Mouse (Mus musculus): ENCODE data around the gene Nectin2. TPM values are rescaled to one million over a fixed set of nuclear protein-coding genes. Genes with fewer than 3 reads are reported as not detected.

Nectin2 gene
- polyA plus RNA-seq, 1 experiment = 12.7 TPM

DNA sequence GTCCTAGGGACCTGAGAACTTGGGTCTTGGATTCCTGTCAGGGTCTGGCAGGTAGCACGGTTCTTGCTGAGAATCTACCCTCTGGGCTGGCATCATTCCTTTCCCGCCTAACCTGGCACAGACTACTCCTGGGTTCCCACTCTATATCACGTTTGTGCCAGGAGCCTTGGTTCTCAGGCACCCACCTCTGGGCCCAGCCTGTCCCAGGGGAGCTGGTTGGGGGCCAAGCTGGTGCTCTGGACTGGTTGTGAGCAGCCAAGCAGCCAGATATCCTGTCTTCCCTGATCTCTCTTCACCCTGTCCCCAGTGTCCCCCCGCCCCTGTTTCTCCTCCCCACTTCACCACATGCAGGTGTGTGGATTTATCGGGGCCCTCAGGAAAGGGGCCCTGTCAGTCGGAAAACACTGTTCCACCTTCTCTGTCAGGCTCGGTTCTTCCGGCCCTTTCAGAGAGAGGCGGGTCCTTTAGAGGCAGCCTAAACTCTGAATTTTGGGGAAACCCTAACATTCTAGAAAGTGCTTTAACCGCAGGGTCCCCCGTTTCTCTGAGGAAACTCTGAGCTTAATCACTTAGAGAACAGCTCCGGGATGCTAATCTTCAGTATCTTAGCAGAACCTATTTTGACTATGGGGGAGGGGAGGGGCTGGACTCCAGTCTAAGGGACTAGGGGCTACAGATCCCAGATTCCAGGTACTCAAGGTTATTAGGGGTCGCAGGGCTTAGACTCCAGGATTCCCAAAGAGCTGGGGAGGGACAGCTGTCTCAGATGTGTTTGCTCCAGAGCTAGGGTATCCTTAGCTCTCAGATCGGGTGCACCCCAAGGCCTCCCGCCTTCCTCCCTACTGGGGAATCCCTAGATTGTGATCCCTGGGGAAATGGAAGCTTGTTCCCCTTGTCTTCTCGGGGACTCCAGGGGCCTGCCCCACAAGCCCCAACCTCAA lies 19.4 kb upstream of the Nectin2 start:
- no peak for TF ChIP-seq CTCF (IDR thresholded peaks at IDR 0.05; ENCODE audit: low read depth, low read length)
- no peak for TF ChIP-seq POLR2A (IDR thresholded peaks at IDR 0.05; ENCODE audit: borderline replicate concordance, low read depth, low read length)
- peak overlapping the region; percentile 35 for H3K4me3 ChIP-seq (ENCODE audit: insufficient read depth, low read length)
- peaks cover 7% of the 10 kb centered on the region; the same call in 1 of the 2 replicates for H3K4me1 ChIP-seq (ENCODE audit: control insufficient read depth, insufficient read depth, low read length)
- H3K27ac ChIP-seq (ENCODE audit: insufficient read depth, low read depth, low read length) = no peak overlapping the region

DNA sequence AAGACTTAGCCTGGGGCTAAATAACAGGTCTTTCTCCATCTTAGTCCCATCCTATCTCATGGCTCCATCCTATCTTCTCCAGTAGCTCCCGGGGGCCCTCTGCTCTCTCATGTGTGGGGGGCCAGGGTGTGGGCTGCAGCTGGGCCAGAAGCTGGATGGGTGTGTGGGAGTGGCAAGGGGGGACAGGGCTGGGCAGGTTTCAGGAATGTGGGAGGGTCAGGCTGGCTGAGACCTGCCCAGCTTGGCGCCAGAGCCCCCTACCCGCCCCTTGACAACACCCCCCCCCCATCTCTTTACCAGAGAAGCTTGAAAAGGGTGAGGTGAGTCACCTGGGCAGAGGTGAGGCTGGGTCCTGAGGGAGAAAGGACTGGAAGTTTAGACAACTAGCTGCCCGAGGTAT lies 18.7 kb upstream of the Nectin2 start:
- no peak for TF ChIP-seq CTCF (IDR thresholded peaks at IDR 0.05; ENCODE audit: low read depth, low read length)
- TF ChIP-seq POLR2A (IDR thresholded peaks at IDR 0.05; ENCODE audit: borderline replicate concordance, low read depth, low read length) = no peak
- Histone ChIP-seq H3K4me1 (ENCODE audit: control insufficient read depth, insufficient read depth, low read length) (peaks cover 13% of the 10 kb centered on the region), H3K27ac (ENCODE audit: insufficient read depth, low read depth, low read length) (no peak overlapping the region), H3K4me3 (ENCODE audit: insufficient read depth, low read length) (no peak overlapping the region)

GRCm38 (mm10) chr7:19768251-19768650 lies 18.0 kb upstream of the Nectin2 start:
- Histone ChIP-seq H3K4me1 (ENCODE audit: control insufficient read depth, insufficient read depth, low read length) (peaks cover 14% of the 10 kb centered on the region), H3K27ac (ENCODE audit: insufficient read depth, low read depth, low read length) (no peak overlapping the region), H3K4me3 (ENCODE audit: insufficient read depth, low read length) (no peak overlapping the region)
- no peak for TF ChIP-seq POLR2A (IDR thresholded peaks at IDR 0.05; ENCODE audit: borderline replicate concordance, low read depth, low read length)
- no peak for TF ChIP-seq CTCF (IDR thresholded peaks at IDR 0.05; ENCODE audit: low read depth, low read length)

GRCm38 (mm10) chr7:19764581-19764980 lies 14.3 kb upstream of the Nectin2 start:
- Histone ChIP-seq H3K4me3 (ENCODE audit: insufficient read depth, low read length) (no peak overlapping the region), H3K27ac (ENCODE audit: insufficient read depth, low read depth, low read length) (no peak overlapping the region), H3K4me1 (ENCODE audit: control insufficient read depth, insufficient read depth, low read length) (peaks cover 9% of the 10 kb centered on the region)
- TF ChIP-seq POLR2A (IDR thresholded peaks at IDR 0.05; ENCODE audit: borderline replicate concordance, low read depth, low read length) (no peak), CTCF (IDR thresholded peaks at IDR 0.05; ENCODE audit: low read depth, low read length) (no peak)

DNA sequence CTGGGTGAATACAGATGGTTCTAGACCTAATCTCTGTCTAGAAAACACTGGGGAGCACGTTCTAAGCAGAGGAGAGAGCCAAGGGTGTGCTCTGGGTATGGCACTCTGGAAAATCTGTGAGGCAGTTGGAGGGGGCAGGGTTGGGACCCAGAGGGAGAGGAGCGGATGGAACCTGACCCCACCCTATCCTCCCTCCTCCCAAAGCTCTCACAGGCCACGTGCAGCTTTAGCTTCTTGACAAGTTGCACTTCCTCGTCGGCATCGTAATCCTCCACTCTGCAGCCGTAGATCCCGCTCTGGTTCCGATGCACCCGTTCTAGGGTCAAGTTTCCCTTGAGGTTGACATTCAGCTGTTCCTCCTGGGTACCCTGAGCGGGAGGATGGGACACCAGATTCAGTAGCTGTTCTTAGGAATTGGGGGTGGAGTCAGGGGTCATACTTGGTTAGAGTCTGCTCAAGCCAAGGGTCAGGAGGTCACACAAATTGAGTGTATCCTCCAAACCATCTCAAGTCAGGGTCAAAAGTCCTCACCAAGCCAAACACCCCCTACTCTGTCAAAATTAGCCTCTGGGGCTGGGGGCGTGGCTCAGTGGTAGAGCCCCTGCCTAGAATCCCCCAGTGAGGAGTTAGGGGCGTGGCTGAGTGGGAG lies 13.7 kb upstream of the Nectin2 start:
- Histone ChIP-seq H3K27ac (ENCODE audit: insufficient read depth, low read depth, low read length) (no peak overlapping the region), H3K4me3 (ENCODE audit: insufficient read depth, low read length) (no peak overlapping the region), H3K4me1 (ENCODE audit: control insufficient read depth, insufficient read depth, low read length) (peaks cover 9% of the 10 kb centered on the region)
- TF ChIP-seq CTCF (IDR thresholded peaks at IDR 0.05; ENCODE audit: low read depth, low read length) (no peak), POLR2A (IDR thresholded peaks at IDR 0.05; ENCODE audit: borderline replicate concordance, low read depth, low read length) (no peak)

- TF ChIP-seq POLR2A (IDR thresholded peaks at IDR 0.05; ENCODE audit: borderline replicate concordance, low read depth, low read length) (no peak), CTCF (IDR thresholded peaks at IDR 0.05; ENCODE audit: low read depth, low read length) (no peak)
- Histone ChIP-seq H3K4me1 (ENCODE audit: control insufficient read depth, insufficient read depth, low read length) (peaks cover 9% of the 10 kb centered on the region), H3K4me3 (ENCODE audit: insufficient read depth, low read length) (no peak overlapping the region), H3K27ac (ENCODE audit: insufficient read depth, low read depth, low read length) (no peak overlapping the region)
These were observed 12.0 kb upstream of the Nectin2 start for GRCm38 (mm10) chr7:19762283-19762682.

GRCm38 (mm10) chr7:19760021-19760420 lies 9.7 kb upstream of the Nectin2 start:
- Histone ChIP-seq H3K27ac (ENCODE audit: insufficient read depth, low read depth, low read length) (no peak overlapping the region), H3K4me3 (ENCODE audit: insufficient read depth, low read length) (no peak overlapping the region), H3K4me1 (ENCODE audit: control insufficient read depth, insufficient read depth, low read length) (peaks cover 9% of the 10 kb centered on the region)
- TF ChIP-seq CTCF (IDR thresholded peaks at IDR 0.05; ENCODE audit: low read depth, low read length) (no peak), POLR2A (IDR thresholded peaks at IDR 0.05; ENCODE audit: borderline replicate concordance, low read depth, low read length) (no peak)

- no peaks in the 10 kb centered on the region for H3K4me1 ChIP-seq (ENCODE audit: control insufficient read depth, insufficient read depth, low read length)
- TF ChIP-seq POLR2A (IDR thresholded peaks at IDR 0.05; ENCODE audit: borderline replicate concordance, low read depth, low read length) (no peak), CTCF (IDR thresholded peaks at IDR 0.05; ENCODE audit: low read depth, low read length) (no peak)
- H3K4me3 ChIP-seq (ENCODE audit: insufficient read depth, low read length) = no peak overlapping the region
- no peak overlapping the region for H3K27ac ChIP-seq (ENCODE audit: insufficient read depth, low read depth, low read length)
These were observed 8.3 kb upstream of the Nectin2 start for GRCm38 (mm10) chr7:19758623-19759022.

DNA sequence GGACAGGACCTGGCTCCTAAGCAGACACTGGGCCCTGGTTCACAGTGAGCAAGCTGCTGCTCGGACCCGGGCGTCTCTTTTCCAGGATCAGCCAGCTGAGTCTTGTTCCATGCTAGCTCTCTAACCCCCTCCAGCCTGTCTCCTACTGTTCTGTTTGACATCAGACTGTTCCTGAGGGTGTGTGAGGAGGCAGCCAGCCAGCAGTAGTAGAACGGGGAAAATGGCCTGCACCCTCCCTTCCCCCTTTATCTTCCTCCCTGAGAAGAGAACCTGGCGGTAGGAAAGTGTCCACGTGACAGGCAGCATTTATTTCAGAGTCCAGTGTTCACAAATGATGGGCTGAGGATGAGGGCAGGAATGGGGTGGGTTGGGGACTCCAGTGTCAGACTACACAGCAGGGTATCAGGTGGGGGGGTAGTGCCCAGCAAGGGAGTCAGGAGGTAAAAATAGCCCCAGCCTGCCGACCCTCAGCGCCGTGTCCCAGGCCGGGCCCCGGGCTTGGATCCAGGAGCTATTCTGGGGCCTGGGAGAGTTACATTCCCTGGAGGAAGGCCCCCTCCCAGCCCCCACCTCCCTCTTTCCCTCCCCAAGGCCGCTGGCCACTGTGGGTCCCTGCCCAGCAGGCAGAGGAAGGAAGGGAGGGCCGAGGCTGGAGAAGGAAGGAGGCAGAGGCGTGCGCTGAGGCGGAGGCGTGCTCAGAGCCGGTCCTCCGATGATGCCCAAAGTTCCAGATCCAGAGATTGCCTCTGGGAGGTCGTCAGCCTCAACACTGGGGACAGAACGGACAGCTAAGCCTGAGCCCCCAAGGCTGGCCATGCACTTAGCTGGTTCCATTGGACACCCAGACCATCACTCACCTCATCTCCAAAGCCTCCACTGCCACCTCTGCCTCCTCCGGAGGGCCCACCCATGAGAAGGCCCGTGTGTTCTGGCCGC lies 5.8 kb upstream of the Nectin2 start:
- no peak for TF ChIP-seq POLR2A (IDR thresholded peaks at IDR 0.05; ENCODE audit: borderline replicate concordance, low read depth, low read length)
- H3K4me1 ChIP-seq (ENCODE audit: control insufficient read depth, insufficient read depth, low read length) = peaks cover 2% of the 10 kb centered on the region
- no peak overlapping the region for H3K4me3 ChIP-seq (ENCODE audit: insufficient read depth, low read length)
- no peak overlapping the region for H3K27ac ChIP-seq (ENCODE audit: insufficient read depth, low read depth, low read length)
